Mouse (Mus musculus): ENCODE data around the gene Zdhhc5.

DNA sequence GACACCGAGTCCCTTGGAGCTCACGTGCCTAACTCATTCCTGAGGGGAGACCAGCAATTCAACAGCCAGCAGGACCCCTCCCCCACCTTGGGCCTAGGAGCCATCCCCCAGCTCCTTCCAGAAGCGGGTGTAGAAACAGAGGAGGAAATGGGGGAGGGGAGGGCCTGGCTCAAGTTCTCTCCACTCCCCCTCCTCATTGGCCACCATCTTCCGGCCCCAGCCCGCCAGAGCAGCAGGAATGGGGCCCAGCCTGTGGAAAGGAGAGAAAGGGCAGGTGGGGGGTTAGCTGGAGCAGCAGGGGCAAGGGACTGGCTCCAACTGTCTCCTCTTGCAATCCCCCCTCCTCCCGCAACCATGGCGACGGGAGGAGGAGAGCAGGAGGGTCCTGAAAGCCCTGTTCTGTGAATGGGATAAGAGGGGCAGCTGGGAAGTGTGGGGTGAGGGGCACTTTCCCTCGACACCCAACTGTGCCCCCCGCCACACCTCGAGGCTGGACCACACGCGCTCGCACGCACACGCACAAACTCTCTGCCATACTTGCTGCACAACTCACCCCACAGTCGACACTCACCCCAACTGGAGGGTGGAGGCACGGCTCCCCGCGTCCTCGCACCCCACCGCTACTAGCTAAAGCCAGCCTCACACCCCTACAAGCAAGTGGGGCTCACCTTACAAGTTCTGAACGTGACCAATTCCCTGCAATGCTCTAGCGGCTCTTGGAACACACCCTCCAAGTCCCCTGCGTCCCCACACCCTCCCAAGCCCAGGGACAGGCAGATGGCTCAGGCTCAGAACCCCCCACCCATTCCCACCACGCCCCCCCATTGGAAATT lies 27.7 kb upstream of the Zdhhc5 start:
- TF ChIP-seq CTCF (conservative IDR thresholded peaks at IDR 0.05; ENCODE audit: insufficient read depth, insufficient read length, low read depth, low read length): no peak
- TF ChIP-seq POLR2A (IDR thresholded peaks at IDR 0.05; ENCODE audit: low read depth, low read length): no peak
